Mouse (Mus musculus): Measurements from ENCODE around the gene Pole3. TPM values are rescaled to one million over a fixed set of nuclear protein-coding genes. Genes with fewer than 3 reads are reported as not detected.

Gene Pole3
- total and polyA plus RNA-seq, 3 experiments: 32.1 to 87.5 (median 69.8) TPM

DNA sequence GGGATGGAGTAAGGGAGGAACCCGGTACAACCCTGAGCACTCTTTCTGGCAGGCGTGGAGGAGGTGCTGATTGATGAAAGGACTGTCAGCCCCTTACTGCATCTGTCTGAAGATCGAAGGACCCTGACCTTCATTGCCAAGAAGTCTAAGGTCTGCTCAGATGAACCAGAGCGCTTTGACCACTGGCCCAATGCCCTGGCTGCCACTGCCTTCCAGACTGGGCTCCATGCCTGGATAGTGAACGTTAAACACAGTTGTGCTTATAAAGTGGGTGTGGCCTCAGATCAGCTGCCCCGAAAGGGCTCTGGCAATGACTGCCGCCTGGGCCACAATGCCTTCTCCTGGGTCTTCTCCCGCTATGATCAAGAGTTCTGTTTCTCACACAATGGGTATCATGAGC lies 28.9 kb downstream of the Pole3 start:
- Histone ChIP-seq H3K27me3 (replicated peaks) (no peaks in the 10 kb centered on the region), H3K36me3 (replicated peaks in 1 of 2; ENCODE audit: control insufficient read depth in 1 of 2, insufficient read depth in 1 of 2, low read length in 1 of 2) (peaks cover 4 to 20% of the 10 kb centered on the region in 2 experiments), H3K79me2 (replicated peaks; ENCODE audit: control insufficient read depth, extremely low read depth, insufficient read depth, poor library complexity, severe bottlenecking) (no peaks in the 10 kb centered on the region), H3K27ac (ENCODE audit: insufficient read depth, low read depth) (no peak overlapping the region), H3K4me3 (replicated peaks in 1 of 3; ENCODE audit: low read depth in 2 of 3, low read length in 2 of 3, poor library complexity in 1 of 3) (no peak overlapping the region), H3K9ac (ENCODE audit: insufficient read depth, low read depth) (no peak overlapping the region), H3K4me2 (ENCODE audit: insufficient read depth, low read depth, poor library complexity, severe bottlenecking) (no peak overlapping the region), H3K9me3 (replicated peaks; ENCODE audit: low read length) (no peaks in the 10 kb centered on the region), H3K4me1 (ENCODE audit: control insufficient read depth in 1 of 2, insufficient read depth in 2 of 2) (peaks cover 2 to 6% of the 10 kb centered on the region in 2 experiments; a peak in 3 of 4 replicates)
- no peak for TF ChIP-seq CTCF (conservative IDR thresholded peaks at IDR 0.05 in 1 of 2, IDR thresholded peaks at IDR 0.05 in 1 of 2; ENCODE audit: low read depth in 2 of 2, low read length in 2 of 2)
- TF ChIP-seq ZNF384 (IDR thresholded peaks at IDR 0.05; ENCODE audit: low read depth, low read length): no peak
- no peak for TF ChIP-seq ZKSCAN1 (IDR thresholded peaks at IDR 0.05; ENCODE audit: borderline replicate concordance, low read depth, low read length)
- no peak for TF ChIP-seq ETS1 (conservative IDR thresholded peaks at IDR 0.05; ENCODE audit: low read depth, low read length)
- TF ChIP-seq SMC3 (IDR thresholded peaks at IDR 0.05; ENCODE audit: low read depth, low read length): no peak
- TF ChIP-seq POLR2AphosphoS2 (IDR thresholded peaks at IDR 0.05; ENCODE audit: low read depth, low read length): no peak
- TF ChIP-seq NRF1 (IDR thresholded peaks at IDR 0.05; ENCODE audit: low read depth, low read length): no peak
- no peak for TF ChIP-seq HCFC1 (IDR thresholded peaks at IDR 0.05; ENCODE audit: low read depth, low read length)
- no peak for TF ChIP-seq UBTF (IDR thresholded peaks at IDR 0.05; ENCODE audit: low read depth, low read length)
- no peak for TF ChIP-seq USF2 (conservative IDR thresholded peaks at IDR 0.05; ENCODE audit: low read depth, low read length)
- no peak for TF ChIP-seq CHD2 (IDR thresholded peaks at IDR 0.05; ENCODE audit: low read length)
- no peak for TF ChIP-seq TBP (conservative IDR thresholded peaks at IDR 0.05; ENCODE audit: low read depth, low read length)
- no peak for TF ChIP-seq USF1 (IDR thresholded peaks at IDR 0.05; ENCODE audit: low read depth, low read length)
- DNase-seq (ENCODE audit: extremely low read depth): no peak
- in situ Hi-C loops (cut with MboI; ENCODE audit: low pct_ligation_motif_present, low pct_unique_long_range_greater_than_20kb, low sequenced_read_pairs): loop anchor here (5.0 kb wide), 1 partner anchor 39 kb away; no protein-coding TSS in a partner anchor
- dilution Hi-C loops (cut with MboI; ENCODE audit: extremely low pct_ligation_motif_present, extremely low pct_unique_long_range_greater_than_20kb, low sequenced_read_pairs): no loop called here

DNA sequence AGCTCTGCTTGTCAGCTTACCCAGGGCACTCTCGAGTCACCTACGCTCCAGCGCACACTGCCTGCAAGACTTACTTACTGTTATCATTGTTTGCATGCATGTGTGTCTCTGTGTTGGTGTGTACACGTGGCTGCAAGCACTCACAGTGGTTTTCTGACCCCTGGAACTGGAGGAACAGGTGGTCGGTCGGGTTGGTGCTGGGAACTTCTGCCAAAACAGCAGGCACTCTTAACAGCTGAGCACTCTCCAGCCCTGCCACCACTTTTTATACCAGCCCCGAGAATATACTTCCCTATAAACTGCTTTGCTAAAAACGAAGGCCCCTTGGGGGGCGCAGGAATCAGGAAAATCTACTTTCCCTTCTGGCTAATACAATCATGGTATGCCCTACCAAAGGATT lies 30.6 kb downstream of the Pole3 start:
- peaks cover 2 to 4% of the 10 kb centered on the region in 2 experiments; a peak in 3 of 4 replicates for H3K4me1 ChIP-seq (ENCODE audit: control insufficient read depth in 1 of 2, insufficient read depth in 2 of 2)
- no peaks in the 10 kb centered on the region for H3K27me3 ChIP-seq (replicated peaks)
- H3K36me3 ChIP-seq (replicated peaks in 1 of 2; ENCODE audit: control insufficient read depth in 1 of 2, insufficient read depth in 1 of 2, low read length in 1 of 2): peaks cover 0 to 11% of the 10 kb centered on the region in 2 experiments
- TF ChIP-seq GABPA (IDR thresholded peaks at IDR 0.05; ENCODE audit: insufficient replicate concordance, low read depth, low read length) (no peak), USF1 (IDR thresholded peaks at IDR 0.05; ENCODE audit: low read depth, low read length) (no peak), POLR2A (IDR thresholded peaks at IDR 0.05; ENCODE audit: low read depth, low read length) (no peak), TCF12 (IDR thresholded peaks at IDR 0.05; ENCODE audit: low read depth, low read length) (no peak), EP300 (IDR thresholded peaks at IDR 0.05; ENCODE audit: low read length) (no peak), BHLHE40 (IDR thresholded peaks at IDR 0.05; ENCODE audit: low read depth, low read length) (no peak), JUND (conservative IDR thresholded peaks at IDR 0.05; ENCODE audit: low read depth, low read length) (no peak), CTCF (conservative IDR thresholded peaks at IDR 0.05 in 1 of 2, IDR thresholded peaks at IDR 0.05 in 1 of 2; ENCODE audit: low read depth in 2 of 2, low read length in 2 of 2) (no peak), ELF1 (IDR thresholded peaks at IDR 0.05; ENCODE audit: low read depth, low read length) (no peak), MYC (IDR thresholded peaks at IDR 0.05; ENCODE audit: low read depth, low read length) (no peak), MXI1 (IDR thresholded peaks at IDR 0.05; ENCODE audit: low read depth, low read length) (no peak), NELFE (IDR thresholded peaks at IDR 0.05; ENCODE audit: low read depth, low read length) (no peak), HCFC1 (IDR thresholded peaks at IDR 0.05; ENCODE audit: low read depth, low read length) (no peak), NRF1 (IDR thresholded peaks at IDR 0.05; ENCODE audit: low read depth, low read length) (no peak)
- no peak overlapping the region for H3K4me3 ChIP-seq (replicated peaks in 1 of 3; ENCODE audit: low read depth in 2 of 3, low read length in 2 of 3, poor library complexity in 1 of 3)
- H3K9ac ChIP-seq (ENCODE audit: insufficient read depth, low read depth): no peak overlapping the region
- no peak overlapping the region for H3K27ac ChIP-seq (ENCODE audit: insufficient read depth, low read depth)
- in situ Hi-C loops (cut with MboI; ENCODE audit: low pct_ligation_motif_present, low pct_unique_long_range_greater_than_20kb, low sequenced_read_pairs): no loop called here
- dilution Hi-C loops (cut with MboI; ENCODE audit: extremely low pct_ligation_motif_present, extremely low pct_unique_long_range_greater_than_20kb, low sequenced_read_pairs): no loop called here
- DNase-seq (ENCODE audit: extremely low read depth): no peak
- H3K9me3 ChIP-seq (replicated peaks; ENCODE audit: low read length): no peaks in the 10 kb centered on the region
- no peak overlapping the region for H3K4me2 ChIP-seq (ENCODE audit: insufficient read depth, low read depth, poor library complexity, severe bottlenecking)
- H3K79me2 ChIP-seq (replicated peaks; ENCODE audit: control insufficient read depth, extremely low read depth, insufficient read depth, poor library complexity, severe bottlenecking): no peaks in the 10 kb centered on the region
